Mouse (Mus musculus) embryonic stem cell, embryonic (primary cell): ENCODE data around the gene Ryr1.

Experiments used
- CTCF ChIA-PET, 4 experiments: fragments of 300-600 bp in 2 of 4; fragments of 350-600 bp in 2 of 4; sonication (Branson Sonifier 250); formaldehyde crosslinking; loops; one replicate each; lab custom pipeline; 2022; ENCODE audit warnings: inconsistent platforms in 2 of 4; lab: Charles Lee
- POLR2A ChIA-PET, 4 experiments: fragments of 300-600 bp in 2 of 4; fragments of 350-600 bp in 2 of 4; sonication (Branson Sonifier 250); formaldehyde crosslinking; loops; one replicate each; lab custom pipeline; 2022; ENCODE audit warnings: antibody characterized with exemption in 4 of 4, inconsistent platforms in 1 of 4; lab: Charles Lee

Ryr1 gene

DNA sequence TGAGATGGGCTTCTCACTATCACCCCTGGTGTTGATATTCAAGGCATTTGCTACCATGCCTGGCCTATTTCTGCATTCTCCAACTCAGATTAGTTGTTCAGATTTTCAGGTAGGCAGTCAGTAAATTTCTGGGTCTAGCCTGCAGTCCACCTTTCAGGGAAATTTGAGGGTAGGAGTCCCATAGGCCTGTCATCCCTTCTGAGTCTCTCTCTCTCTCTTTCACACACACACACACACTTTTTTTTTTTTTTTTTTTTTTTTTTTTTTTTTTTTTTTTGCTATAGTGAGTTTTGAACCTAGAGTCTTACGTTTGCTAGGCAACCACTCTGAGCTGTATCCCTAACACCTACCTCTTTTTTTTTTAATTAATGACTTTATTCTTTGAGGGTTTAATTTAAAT is 140.5 kb downstream of the Ryr1 start:
- ChIA-PET POLR2A (interaction anchor here (0.5 to 5.3 kb wide), 16 partner anchors 10 to 634 kb away, joined by 3 to 84 read pairs (median 4); partner anchors contain the start of genes Actn4 (in 1 of the 4), Mrps12 (in 1 of the 4) and Sars2 (in 1 of the 4)), CTCF (interaction anchor here in 1 of 4 experiments (1.4 kb wide), 1 partner anchor 48 kb away, joined by 4 read pairs; no protein-coding TSS in a partner anchor)

DNA sequence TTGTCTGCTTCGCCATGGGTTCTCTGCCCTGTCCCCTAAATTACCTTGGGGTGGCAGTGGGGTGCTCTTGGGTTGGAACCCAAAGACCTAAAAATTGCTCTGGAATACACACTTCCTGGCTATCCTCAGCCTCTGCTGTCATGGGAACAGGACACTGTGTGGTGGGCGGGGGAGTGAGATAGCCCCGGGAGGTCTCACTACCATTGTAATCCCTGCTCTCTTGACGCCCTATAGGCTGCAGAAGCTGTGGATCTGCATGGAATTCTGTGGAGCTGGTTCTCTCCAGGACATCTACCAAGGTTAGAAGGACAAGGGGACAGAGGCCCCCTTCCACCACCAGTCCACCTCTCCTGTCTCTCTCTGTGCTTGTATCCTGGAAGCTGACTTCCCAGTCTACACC is 141.1 kb downstream of the Ryr1 start:
- ChIA-PET POLR2A (interaction anchor here in 2 of 4 experiments (0.5 to 5.3 kb wide), 8 partner anchors 13 to 56 kb away, joined by 3 to 84 read pairs (median 5); partner anchors contain the start of gene Actn4 (in 1 of the 2)), CTCF (interaction anchor here in 3 of 4 experiments (0.6 to 1.4 kb wide), 3 partner anchors 49 to 355 kb away, joined by 3 to 4 read pairs (median 3); no protein-coding TSS in a partner anchor)

DNA sequence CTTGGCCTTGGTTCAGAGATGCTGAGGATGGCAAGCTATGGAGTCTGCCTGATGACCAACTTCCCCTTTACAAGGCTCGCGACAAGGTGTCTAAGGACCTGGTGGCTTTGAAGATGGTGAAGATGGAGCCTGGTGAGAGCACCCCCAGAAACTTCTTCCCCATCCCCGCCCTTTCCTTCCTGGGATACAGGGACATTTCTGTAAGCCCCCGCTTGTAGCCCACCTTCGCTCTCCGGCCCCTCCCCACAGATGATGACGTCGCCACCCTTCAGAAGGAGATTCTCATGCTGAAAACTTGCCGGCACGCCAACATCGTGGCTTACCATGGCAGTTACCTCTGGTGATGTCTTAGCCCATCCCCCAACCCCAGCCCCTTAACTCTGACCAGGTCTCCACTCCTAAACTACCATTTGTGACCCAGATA is 141.8 kb downstream of the Ryr1 start:
- POLR2A ChIA-PET = interaction anchor here in 2 of 4 experiments (0.9 to 5.3 kb wide), 12 partner anchors 9 to 197 kb away, joined by 3 to 84 read pairs (median 12); partner anchors contain the start of genes Actn4 (in 2 of the 2), Ggn (in 1 of the 2), Psmd8 (in 1 of the 2) and Spred3 (in 1 of the 2)

DNA sequence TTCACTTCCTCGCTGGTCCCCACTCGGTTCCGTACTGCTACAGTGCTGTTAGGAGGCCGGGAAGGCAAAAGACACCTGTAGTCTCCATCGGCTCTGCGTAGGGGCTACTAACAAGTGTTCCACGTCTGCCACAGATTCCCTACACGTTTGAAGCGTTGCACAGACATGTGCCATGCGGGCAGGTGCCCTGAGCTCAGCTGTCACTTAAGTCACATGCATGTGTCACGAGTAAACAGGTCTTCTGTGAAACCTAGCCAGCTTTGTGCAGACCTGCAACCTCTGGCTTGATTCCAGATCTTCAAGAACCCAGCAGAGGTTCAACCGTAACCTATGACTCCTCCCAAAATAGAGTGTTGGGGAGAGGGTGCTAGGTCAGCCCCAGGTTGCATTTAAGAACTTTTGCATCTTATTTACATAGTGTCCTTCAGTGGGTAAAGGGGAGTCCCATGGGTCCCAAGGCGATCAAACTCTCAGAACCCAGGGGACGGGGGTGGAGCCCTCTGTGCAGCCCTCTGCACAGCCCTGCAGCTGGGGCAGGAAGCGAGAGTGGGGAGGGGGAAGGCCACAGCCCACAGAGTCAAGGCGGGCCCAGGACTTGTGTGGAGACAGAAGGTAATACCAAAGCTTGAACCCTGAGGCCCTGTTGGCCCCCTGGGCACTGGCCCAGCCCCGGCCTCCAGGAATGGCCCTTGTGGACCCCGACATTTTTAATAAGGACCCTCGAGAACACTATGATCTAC is 142.5 kb downstream of the Ryr1 start:
- ChIA-PET CTCF (interaction anchor here (0.6 to 1.6 kb wide), 31 partner anchors 9 to 1719 kb away, joined by 3 to 14 read pairs (median 4); partner anchors contain the start of genes Mrps12 (in 1 of the 4), Sars2 (in 1 of the 4), Sirt2 (in 1 of the 4) and Spred3 (in 1 of the 4)), POLR2A (interaction anchor here (0.5 to 5.3 kb wide), 129 partner anchors 9 to 1786 kb away, joined by 3 to 84 read pairs (median 5); partner anchors contain the start of genes Actn4 (in 2 of the 4), Mrps12 (in 2 of the 4), Sars2 (in 2 of the 4) and Catsperg1 (in 1 of the 4))

More for the DNA sequence above, 141.8 kb downstream of the Ryr1 start:
- CTCF ChIA-PET = interaction anchor here in 2 of 4 experiments (0.6 to 1.0 kb wide), 2 partner anchors 9 to 586 kb away, joined by 3 to 6 read pairs; no protein-coding TSS in a partner anchor

DNA sequence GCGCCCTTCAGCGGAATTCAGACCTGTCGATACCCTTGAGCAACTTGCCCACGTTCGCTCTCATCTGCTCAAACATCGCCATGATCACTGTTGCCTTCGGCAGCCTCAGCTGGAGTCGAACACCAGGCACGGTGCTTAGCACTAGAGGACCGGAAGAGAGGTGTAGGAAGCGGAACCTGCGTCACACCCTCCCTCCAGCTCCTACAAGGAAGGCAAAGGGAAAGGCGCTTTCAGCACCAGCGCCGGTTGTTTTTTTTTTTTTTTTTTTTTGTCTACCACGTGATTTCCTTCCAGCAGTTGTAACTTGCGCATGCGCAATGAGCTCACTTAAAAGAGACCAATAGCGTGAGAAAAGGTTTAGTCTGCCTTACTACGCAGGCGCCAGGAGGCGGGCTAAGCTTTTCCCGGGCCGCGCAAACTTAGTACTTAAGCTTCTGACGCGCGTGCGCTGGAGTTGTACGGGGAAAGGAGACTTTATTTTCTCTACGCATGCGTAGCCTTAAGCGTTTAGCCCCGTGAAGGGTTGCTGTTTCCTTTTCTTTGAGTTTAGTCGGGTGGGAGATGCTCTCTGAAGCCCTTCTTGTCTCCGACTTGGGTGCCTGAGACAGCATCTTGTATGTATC is 143.2 kb downstream of the Ryr1 start, which contains the start of the genes Eif3k and Map4k1:
Gene Eif3k (minus strand): TSS at position 214 of the 623 bp plus-strand sequence.
Gene Map4k1 (plus strand): TSS at position 400 of the 623 bp plus-strand sequence.
- POLR2A ChIA-PET = interaction anchor here (0.6 to 5.3 kb wide), 163 partner anchors 10 to 1786 kb away, joined by 3 to 84 read pairs (median 4); partner anchors contain the start of genes Actn4 (in 2 of the 4), Mrps12 (in 2 of the 4), Psmd8 (in 2 of the 4) and Sars2 (in 2 of the 4)

DNA sequence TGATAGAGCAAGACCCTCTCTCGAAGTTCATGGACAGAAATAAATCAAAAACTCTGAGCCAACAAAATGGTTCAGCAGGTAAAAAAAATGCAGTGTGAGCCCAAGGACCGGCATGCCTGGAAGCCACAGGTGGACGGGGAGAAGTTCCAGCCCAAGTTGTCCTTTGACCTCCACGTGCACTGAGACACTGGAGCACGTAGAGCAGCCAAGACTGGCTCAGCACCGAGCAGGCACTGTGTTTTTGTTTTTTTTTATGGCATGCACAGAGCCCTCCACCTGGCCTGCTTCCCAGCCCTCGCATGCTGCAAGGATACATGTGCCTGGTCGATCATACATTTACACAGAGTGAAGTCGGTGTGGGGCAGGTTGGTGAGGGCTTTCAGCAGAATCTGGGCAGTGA is 147.4 kb downstream of the Ryr1 start:
- ChIA-PET CTCF (interaction anchor here in 1 of 4 experiments (0.6 kb wide), 1 partner anchor 150 kb away, joined by 3 read pairs; no protein-coding TSS in a partner anchor), POLR2A (interaction anchor here in 2 of 4 experiments (1.0 to 2.6 kb wide), 4 partner anchors 29 to 166 kb away, joined by 3 to 6 read pairs (median 4); no protein-coding TSS in a partner anchor)

More for the DNA sequence above, 143.2 kb downstream of the Ryr1 start, which contains the start of the genes Eif3k and Map4k1:
- CTCF ChIA-PET = interaction anchor here (0.6 to 1.6 kb wide), 41 partner anchors 10 to 1719 kb away, joined by 3 to 14 read pairs (median 4); partner anchors contain the start of genes Mrps12 (in 1 of the 4), Sars2 (in 1 of the 4), Sirt2 (in 1 of the 4) and Spred3 (in 1 of the 4)

DNA sequence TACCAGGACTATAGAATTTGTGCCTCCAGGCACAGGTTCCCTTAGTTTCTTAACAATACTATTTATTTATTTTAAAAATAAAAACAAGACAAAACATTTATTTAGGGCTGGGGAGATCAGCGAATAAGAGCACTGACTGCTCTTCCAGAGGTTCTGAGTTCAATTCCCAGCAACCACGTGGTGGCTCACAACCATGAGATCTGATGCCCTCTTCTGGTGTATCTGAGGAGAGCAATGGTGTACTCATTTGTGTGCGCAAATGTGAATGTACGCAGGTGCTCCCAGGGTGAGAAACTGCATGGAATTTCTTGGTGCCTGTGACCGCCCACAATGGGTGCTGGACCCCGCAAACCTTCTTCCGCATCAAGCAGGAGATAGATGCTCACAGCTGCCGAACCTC is 152.0 kb downstream of the Ryr1 start:
- ChIA-PET CTCF (interaction anchor here in 1 of 4 experiments (0.6 to 1.9 kb wide), 4 partner anchors 11 to 102 kb away, joined by 3 to 4 read pairs (median 4); partner anchors contain the start of gene Actn4), POLR2A (interaction anchor here (0.5 to 7.9 kb wide), 6 partner anchors 8 to 1647 kb away, joined by 3 to 84 read pairs (median 4); partner anchors contain the start of genes Actn4 (in 1 of the 4), Eif3k (in 1 of the 4) and Map4k1 (in 1 of the 4))

DNA sequence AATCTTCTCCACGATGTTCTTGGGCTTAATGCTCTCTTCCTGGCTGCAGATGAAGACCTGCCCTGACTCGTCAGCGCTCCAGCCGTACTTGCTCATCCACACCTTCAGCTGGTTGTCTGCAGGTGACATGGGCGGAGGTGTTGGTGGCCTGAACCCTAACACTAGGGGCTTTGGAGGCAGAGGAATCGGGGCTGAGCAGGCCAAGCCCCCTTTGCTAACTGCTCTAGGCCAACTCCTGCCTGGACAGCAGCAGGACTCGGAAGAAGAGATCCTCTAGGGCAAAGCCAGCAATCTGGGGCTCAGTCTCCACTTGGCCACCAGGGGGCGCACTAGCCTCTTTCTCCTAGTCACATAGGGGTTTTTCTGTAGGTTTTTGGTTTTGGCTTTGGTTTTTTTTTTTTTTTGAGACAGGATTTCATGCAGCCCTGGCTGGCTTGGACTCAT is 152.4 kb downstream of the Ryr1 start:
- ChIA-PET CTCF (interaction anchor here in 3 of 4 experiments (0.5 to 1.9 kb wide), 7 partner anchors 9 to 579 kb away, joined by 3 to 11 read pairs (median 4); partner anchors contain the start of genes Actn4 (in 1 of the 3) and Map4k1 (in 1 of the 3)), POLR2A (interaction anchor here in 3 of 4 experiments (0.5 to 7.9 kb wide), 6 partner anchors 9 to 1648 kb away, joined by 3 to 84 read pairs (median 5); partner anchors contain the start of genes Eif3k (in 2 of the 3), Map4k1 (in 2 of the 3) and Actn4 (in 1 of the 3))

DNA sequence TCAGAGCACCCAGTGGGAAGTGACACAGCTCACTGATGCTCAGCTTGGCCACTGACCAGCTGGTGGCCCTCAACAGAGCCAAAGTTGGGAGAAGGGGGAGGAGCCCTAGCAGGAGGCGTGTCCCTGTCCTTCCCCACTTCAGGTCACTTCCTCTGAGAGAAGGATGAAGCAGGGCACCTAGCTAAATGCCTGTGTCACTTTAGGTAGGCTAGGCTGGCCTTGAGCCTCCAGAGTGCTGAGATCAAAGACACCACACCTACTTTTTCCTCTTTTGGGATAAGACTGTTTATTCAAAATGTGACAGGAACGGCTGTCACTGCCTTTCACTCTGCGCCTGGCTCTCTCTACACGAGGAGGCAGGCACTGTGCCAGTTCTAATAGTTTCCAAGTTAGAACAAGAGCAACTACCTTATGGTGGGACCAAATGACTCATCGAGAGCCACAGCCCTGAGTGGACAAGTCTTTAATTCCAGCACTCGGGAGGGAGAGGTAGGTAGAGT is 153.2 kb downstream of the Ryr1 start:
- POLR2A ChIA-PET = interaction anchor here (0.5 to 7.9 kb wide), 24 partner anchors 8 to 1227 kb away, joined by 3 to 84 read pairs (median 4); partner anchors contain the start of genes Actn4 (in 4 of the 4), Eif3k (in 3 of the 4), Map4k1 (in 3 of the 4) and Capns1 (in 1 of the 4)
- CTCF ChIA-PET = interaction anchor here in 3 of 4 experiments (0.5 to 1.6 kb wide), 9 partner anchors 8 to 578 kb away, joined by 3 to 11 read pairs (median 4); partner anchors contain the start of genes Actn4 (in 1 of the 3), Eif3k (in 1 of the 3) and Map4k1 (in 1 of the 3)

DNA sequence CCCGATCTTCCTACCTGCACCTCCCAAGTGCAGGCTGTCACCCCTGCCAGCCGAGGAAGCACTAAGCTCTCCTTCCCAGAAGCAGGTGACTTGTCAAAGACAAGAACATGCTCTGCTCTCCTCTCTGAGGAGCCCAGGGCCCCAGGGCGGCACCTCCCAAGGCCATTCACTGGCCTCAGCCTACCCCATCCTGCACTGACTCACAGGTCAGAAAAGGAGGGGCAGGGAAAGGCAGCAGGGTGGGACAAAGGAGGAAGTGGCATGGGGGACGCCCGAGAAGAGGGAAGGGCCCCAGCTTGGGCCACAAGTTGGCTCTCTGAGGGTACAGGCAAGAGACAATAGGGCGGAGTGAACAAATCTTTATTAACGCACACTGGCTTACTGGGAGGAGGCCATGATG is 153.9 kb downstream of the Ryr1 start:
- CTCF ChIA-PET = interaction anchor here (0.6 to 1.6 kb wide), 10 partner anchors 8 to 102 kb away, joined by 3 to 8 read pairs (median 4); partner anchors contain the start of genes Eif3k (in 1 of the 4) and Map4k1 (in 1 of the 4)
- POLR2A ChIA-PET = interaction anchor here (0.6 to 7.9 kb wide), 40 partner anchors 9 to 1228 kb away, joined by 3 to 84 read pairs (median 4); partner anchors contain the start of genes Actn4 (in 4 of the 4), Eif3k (in 4 of the 4), Map4k1 (in 4 of the 4) and Capns1 (in 1 of the 4)

DNA sequence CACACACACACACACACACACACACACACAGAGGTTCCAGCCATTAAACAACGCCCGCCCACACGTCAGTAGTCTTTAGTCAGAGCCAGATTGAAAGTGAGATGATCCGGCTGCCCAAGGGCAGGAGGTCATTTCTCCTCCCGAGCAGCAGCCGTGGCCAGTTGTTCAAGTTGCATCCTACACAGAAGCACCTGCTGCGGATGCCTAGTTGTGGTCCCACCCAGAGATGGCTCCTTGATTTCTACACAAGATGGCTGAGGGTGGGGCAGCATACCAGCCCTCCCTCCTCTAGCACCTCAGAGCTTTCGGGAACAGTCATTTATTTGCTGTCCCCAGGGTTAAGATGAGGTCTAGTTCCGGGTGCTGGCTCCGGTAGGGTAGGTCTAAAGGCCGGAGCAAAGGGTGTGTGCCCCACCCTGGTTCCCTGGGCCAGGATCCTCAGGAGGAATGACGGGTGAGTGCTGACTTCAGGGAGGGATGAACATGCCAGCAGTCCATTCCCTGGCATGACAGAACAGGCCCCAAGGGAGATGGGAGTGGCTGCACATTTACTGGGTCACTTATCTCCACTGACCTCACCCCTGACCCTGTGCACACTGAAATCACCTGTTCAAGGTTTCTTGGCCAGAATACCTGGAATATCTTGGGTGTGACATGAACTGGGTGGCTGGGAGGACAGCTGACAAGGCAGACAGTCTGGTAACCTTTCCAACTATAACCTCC is 155.1 kb downstream of the Ryr1 start:
- ChIA-PET CTCF (interaction anchor here (0.5 to 1.6 kb wide), 7 partner anchors 12 to 1607 kb away, joined by 3 to 8 read pairs (median 4); partner anchors contain the start of genes Eif3k (in 1 of the 4) and Map4k1 (in 1 of the 4)), POLR2A (interaction anchor here (0.6 to 7.9 kb wide), 40 partner anchors 7 to 775 kb away, joined by 3 to 84 read pairs (median 4); partner anchors contain the start of genes Eif3k (in 4 of the 4), Map4k1 (in 4 of the 4), Actn4 (in 2 of the 4) and Fam98c (in 1 of the 4))

DNA sequence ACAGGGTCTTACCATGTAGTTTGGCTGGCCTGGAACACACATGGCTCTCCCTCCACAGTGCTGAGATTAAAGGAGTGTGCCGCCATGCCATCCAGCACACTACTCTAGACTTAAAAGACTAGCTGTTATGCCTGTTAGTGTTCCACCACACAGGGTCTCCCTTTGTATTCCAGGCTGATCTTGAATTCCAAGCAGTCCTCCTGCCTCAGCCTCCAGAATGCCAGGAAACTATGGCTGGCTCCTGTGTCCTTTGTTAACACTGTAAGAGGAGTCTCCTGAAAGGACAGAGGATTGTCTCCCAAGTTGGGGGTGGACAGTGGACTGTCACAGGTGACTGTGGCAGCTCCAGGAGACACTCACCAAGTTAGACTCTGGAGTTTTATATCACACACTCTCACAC is 155.7 kb downstream of the Ryr1 start:
- ChIA-PET POLR2A (interaction anchor here (0.6 to 7.9 kb wide), 27 partner anchors 10 to 774 kb away, joined by 3 to 84 read pairs (median 4); partner anchors contain the start of genes Eif3k (in 3 of the 4), Map4k1 (in 3 of the 4), Fam98c (in 1 of the 4) and Hnrnpl (in 1 of the 4)), CTCF (interaction anchor here in 3 of 4 experiments (0.5 to 0.6 kb wide), 4 partner anchors 15 to 1606 kb away, joined by 3 to 6 read pairs (median 4); no protein-coding TSS in a partner anchor)

DNA sequence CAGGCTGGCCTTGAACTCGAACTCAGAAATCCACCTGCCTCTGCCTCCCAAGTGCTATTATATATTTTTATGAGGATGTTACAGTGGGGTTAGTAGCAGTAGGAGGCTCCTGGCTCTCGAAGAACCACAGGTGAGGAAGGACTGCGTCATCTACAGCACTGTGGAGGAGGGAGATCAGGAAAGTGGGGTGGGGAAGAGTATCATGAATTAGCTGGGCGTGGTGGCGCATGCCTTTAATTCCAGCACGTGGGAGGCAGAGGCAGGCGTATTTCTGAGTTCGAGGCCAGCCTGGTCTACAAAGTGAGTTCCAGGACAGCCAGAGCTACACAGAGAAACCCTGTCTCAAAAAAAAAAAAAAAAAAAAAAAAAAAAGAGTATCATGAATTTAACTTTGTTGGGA is 156.9 kb downstream of the Ryr1 start:
- ChIA-PET CTCF (interaction anchor here in 1 of 4 experiments (0.6 to 0.7 kb wide), 5 partner anchors 29 to 1086 kb away, joined by 3 to 5 read pairs (median 4); no protein-coding TSS in a partner anchor), POLR2A (interaction anchor here (0.6 to 7.9 kb wide), 18 partner anchors 10 to 480 kb away, joined by 3 to 84 read pairs (median 5); partner anchors contain the start of genes Eif3k (in 2 of the 4), Map4k1 (in 2 of the 4) and Fam98c (in 1 of the 4))

DNA sequence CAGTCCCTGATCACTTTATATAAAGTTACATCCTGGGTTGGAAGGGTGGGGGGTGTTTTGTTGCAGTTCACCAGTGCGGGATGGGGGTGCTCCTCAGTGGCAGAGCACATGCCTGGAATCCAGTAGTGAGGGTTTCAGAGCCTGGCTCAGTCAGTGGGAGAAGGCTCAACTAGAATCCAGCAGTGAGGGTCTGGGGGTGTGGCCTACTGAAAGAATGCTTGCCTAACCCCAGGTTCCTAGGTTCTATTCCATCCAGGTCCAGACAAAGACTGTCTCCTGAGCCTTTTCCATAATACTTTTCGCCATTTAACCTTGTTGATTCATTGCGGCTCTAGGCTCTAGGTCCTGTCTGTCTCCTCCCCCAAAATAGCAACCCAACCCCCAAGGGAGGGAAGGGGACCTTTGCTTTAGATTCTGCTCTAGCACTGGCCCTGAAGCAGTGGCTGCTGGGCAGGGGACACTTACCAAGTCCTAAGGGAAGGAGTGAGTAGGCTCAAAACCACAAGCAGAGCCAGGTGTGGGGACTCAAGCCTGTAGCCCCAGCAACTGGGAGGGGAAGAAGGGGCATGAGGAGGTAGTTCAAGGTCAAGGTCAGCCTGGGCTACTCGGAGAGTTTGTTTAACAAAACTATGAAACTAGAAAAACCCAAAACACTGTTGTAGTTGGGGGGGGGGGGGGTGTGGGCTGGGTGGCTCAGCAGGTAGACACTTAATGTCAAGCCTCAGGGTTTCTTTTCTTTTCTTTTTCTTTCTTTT is 158.1 kb downstream of the Ryr1 start:
- CTCF ChIA-PET = interaction anchor here in 1 of 4 experiments (0.6 to 0.8 kb wide), 2 partner anchors 10 to 268 kb away, joined by 3 read pairs; no protein-coding TSS in a partner anchor

More for the DNA sequence above, 158.1 kb downstream of the Ryr1 start:
- POLR2A ChIA-PET = interaction anchor here in 3 of 4 experiments (0.6 to 7.9 kb wide), 17 partner anchors 9 to 1028 kb away, joined by 3 to 84 read pairs (median 4); partner anchors contain the start of genes Eif3k (in 2 of the 3), Map4k1 (in 2 of the 3) and Sirt2 (in 1 of the 3)
